Mouse (Mus musculus): ENCODE results near the gene Rnase12. TPM values are rescaled to one million over a fixed set of nuclear protein-coding genes. Genes with fewer than 3 reads are reported as not detected.

The Rnase12 gene
- polyA plus RNA-seq, 1 experiment from 2014 or later, result not detected

DNA sequence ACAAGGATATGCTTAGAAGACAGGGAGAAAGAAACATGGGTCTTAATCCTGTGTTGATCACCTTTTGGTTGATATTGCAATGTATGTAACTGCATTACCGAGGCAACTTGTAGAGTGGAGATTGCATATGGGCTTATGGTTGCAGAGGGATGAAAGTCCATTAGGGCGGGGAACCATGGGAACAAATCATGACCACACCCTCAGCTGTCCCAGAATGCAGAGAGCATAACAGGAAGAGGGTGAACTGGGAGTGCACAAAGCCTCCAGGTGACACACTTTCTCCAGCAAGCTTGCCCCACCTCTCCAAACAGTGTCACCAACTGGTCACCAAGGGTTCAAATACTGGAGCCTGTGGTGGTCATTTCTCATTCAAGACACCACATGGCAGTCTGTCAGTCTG is 23.6 kb upstream of the Rnase12 start:
- peaks cover 3% of the 10 kb centered on the region; the same call in 1 of the 2 replicates for H3K27me3 ChIP-seq (ENCODE audit: low read depth, poor library complexity, severe bottlenecking)
- DNase-seq (ENCODE audit: low spot score), result no peak
- no peaks in the 10 kb centered on the region for H3K9me3 ChIP-seq (replicated peaks)
- H3K4me3 ChIP-seq, result no peak overlapping the region
- peaks cover 11% of the 10 kb centered on the region; the same call in 1 of the 2 replicates for H3K4me1 ChIP-seq
- no peak overlapping the region for H3K27ac ChIP-seq
- no peaks in the 10 kb centered on the region for H3K36me3 ChIP-seq
- 87% methylated on average over 2 of the region's 2 CpGs for WGBS

DNA sequence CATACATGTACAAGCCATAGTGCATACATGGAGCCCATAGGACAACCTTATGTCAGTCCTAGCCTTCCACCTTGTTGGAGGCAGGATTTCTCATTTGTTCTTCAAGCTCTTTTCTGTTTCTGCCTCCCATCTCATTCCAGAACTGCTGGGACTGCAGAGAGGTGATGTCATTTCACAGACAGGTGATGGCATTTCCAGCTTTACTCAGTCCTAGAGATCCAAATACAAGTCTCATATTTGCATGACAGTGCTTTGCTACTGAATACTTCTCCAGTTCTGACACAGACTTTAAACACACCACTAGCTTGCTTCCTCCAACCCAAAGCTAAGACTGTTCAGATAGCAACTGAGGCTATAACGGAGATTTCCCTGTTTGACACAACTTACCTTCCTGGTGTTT is 21.7 kb upstream of the Rnase12 start:
- DNase-seq (ENCODE audit: low spot score), result no peak
- H3K27me3 ChIP-seq (ENCODE audit: low read depth, poor library complexity, severe bottlenecking), result peaks cover 3% of the 10 kb centered on the region; the same call in 1 of the 2 replicates
- no peak overlapping the region for H3K27ac ChIP-seq
- no peak overlapping the region for H3K4me3 ChIP-seq
- WGBS, result 82% methylated on average over 1 of the region's 1 CpGs
- peaks cover 11% of the 10 kb centered on the region; the same call in 1 of the 2 replicates for H3K4me1 ChIP-seq
- H3K36me3 ChIP-seq, result no peaks in the 10 kb centered on the region
- no peaks in the 10 kb centered on the region for H3K9me3 ChIP-seq (replicated peaks)

DNA sequence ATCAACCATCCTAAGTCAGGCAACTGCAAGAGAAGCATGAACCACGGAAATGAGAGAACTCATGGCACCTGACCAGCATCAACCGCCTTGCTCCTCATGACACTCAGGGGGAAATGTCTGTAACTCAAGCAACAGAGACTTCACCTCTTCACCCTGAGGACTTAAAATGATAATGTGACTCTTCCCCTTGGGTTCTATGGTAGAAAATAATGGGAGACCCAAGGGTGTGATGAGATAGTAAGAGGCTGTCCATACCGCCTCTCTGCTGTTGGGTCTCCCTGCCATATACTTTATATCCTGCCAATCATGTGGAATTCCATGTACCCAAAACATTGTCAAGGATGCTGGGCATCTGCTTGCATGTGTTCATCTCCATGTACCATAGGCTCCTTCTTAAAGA is 16.9 kb upstream of the Rnase12 start, which contains the start of gene Olfr750:
Gene Olfr750 (minus strand): TSS at position 101 of the 400 bp plus-strand sequence.
- Histone ChIP-seq H3K4me3 (no peak within 1 kb of the TSS), H3K36me3 (no peaks in the 10 kb centered on the region), H3K27me3 (ENCODE audit: low read depth, poor library complexity, severe bottlenecking) (no peaks in the 10 kb centered on the region), H3K27ac (no peak within 1 kb of the TSS), H3K9me3 (replicated peaks) (no peaks in the 10 kb centered on the region), H3K4me1 (no peaks in the 10 kb centered on the region)
- 83% methylated on average over 3 of the region's 3 CpGs for WGBS
- no peak for DNase-seq (ENCODE audit: low spot score)

GRCm38 (mm10) chr14:51069617-51070016 is 12.2 kb upstream of the Rnase12 start:
- Histone ChIP-seq H3K36me3 (no peaks in the 10 kb centered on the region), H3K9me3 (replicated peaks) (no peaks in the 10 kb centered on the region), H3K27me3 (ENCODE audit: low read depth, poor library complexity, severe bottlenecking) (no peaks in the 10 kb centered on the region), H3K4me1 (0 out of 2 replicates have a peak, but pooled peaks cover 5% of the 10 kb centered on the region), H3K4me3 (no peak overlapping the region), H3K27ac (no peak overlapping the region)
- WGBS, result 79% methylated on average over 2 of the region's 2 CpGs
- no peak for DNase-seq (ENCODE audit: low spot score)

GRCm38 (mm10) chr14:51068956-51069355 is 11.5 kb upstream of the Rnase12 start:
- Histone ChIP-seq H3K27ac (no peak overlapping the region), H3K4me3 (no peak overlapping the region), H3K9me3 (replicated peaks) (no peaks in the 10 kb centered on the region), H3K36me3 (no peaks in the 10 kb centered on the region), H3K4me1 (0 out of 2 replicates have a peak, but pooled peaks cover 5% of the 10 kb centered on the region), H3K27me3 (ENCODE audit: low read depth, poor library complexity, severe bottlenecking) (no peaks in the 10 kb centered on the region)
- no peak for DNase-seq (ENCODE audit: low spot score)
- WGBS, result 91% methylated on average over 5 of the region's 5 CpGs

GRCm38 (mm10) chr14:51060761-51061160 is 3.3 kb upstream of the Rnase12 start:
- Histone ChIP-seq H3K36me3 (no peaks in the 10 kb centered on the region), H3K27me3 (ENCODE audit: low read depth, poor library complexity, severe bottlenecking) (no peaks in the 10 kb centered on the region), H3K9me3 (replicated peaks) (no peaks in the 10 kb centered on the region), H3K27ac (no peak overlapping the region), H3K4me1 (peaks cover 4% of the 10 kb centered on the region; the same call in 1 of the 2 replicates), H3K4me3 (no peak overlapping the region)
- no peak for DNase-seq (ENCODE audit: low spot score)
- WGBS, result 87% methylated on average over 5 of the region's 5 CpGs

GRCm38 (mm10) chr14:51054243-51055237 is 2.9 kb downstream of the Rnase12 start:
- Histone ChIP-seq H3K27me3 (ENCODE audit: low read depth, poor library complexity, severe bottlenecking) (no peaks in the 10 kb centered on the region), H3K4me1 (peaks cover 4% of the 10 kb centered on the region; the same call in 1 of the 2 replicates), H3K4me3 (no peak overlapping the region), H3K27ac (no peak overlapping the region), H3K36me3 (no peaks in the 10 kb centered on the region), H3K9me3 (replicated peaks) (no peaks in the 10 kb centered on the region)
- 72% methylated on average over 13 of the region's 13 CpGs for WGBS
- no peak for DNase-seq (ENCODE audit: low spot score)

GRCm38 (mm10) chr14:51053176-51053575 is 4.3 kb downstream of the Rnase12 start:
- WGBS, result 68% methylated on average over 5 of the region's 5 CpGs
- DNase-seq (ENCODE audit: low spot score), result no peak
- no peak overlapping the region for H3K27ac ChIP-seq
- H3K4me3 ChIP-seq, result no peak overlapping the region
- H3K9me3 ChIP-seq (replicated peaks), result no peaks in the 10 kb centered on the region
- H3K36me3 ChIP-seq, result no peaks in the 10 kb centered on the region
- H3K4me1 ChIP-seq, result peaks cover 4% of the 10 kb centered on the region; the same call in 1 of the 2 replicates
- no peaks in the 10 kb centered on the region for H3K27me3 ChIP-seq (ENCODE audit: low read depth, poor library complexity, severe bottlenecking)

- H3K27me3 ChIP-seq (ENCODE audit: low read depth, poor library complexity, severe bottlenecking), result no peaks in the 10 kb centered on the region
Measured at GRCm38 (mm10) chr14:51051941-51052340, 5.5 kb downstream of the Rnase12 start.

GRCm38 (mm10) chr14:51050063-51050462 is 7.4 kb downstream of the Rnase12 start, which contains the start of gene Rnase11:
TSS of gene Rnase11 (minus strand) at chr14:51050163.
- Histone ChIP-seq H3K36me3 (no peaks in the 10 kb centered on the region), H3K9me3 (replicated peaks) (no peaks in the 10 kb centered on the region), H3K27ac (no peak within 1 kb of the TSS), H3K4me1 (no peaks in the 10 kb centered on the region), H3K4me3 (no peak within 1 kb of the TSS), H3K27me3 (ENCODE audit: low read depth, poor library complexity, severe bottlenecking) (no peaks in the 10 kb centered on the region)
- DNase-seq (ENCODE audit: low spot score), result no peak
- WGBS, result 77% methylated on average over 2 of the region's 2 CpGs

More at GRCm38 (mm10) chr14:51051941-51052340, 5.5 kb downstream of the Rnase12 start:
- no peak overlapping the region for H3K27ac ChIP-seq
- no peak for DNase-seq (ENCODE audit: low spot score)
- 70% methylated on average over 5 of the region's 5 CpGs for WGBS
- H3K4me3 ChIP-seq, result no peak overlapping the region
- H3K9me3 ChIP-seq (replicated peaks), result no peaks in the 10 kb centered on the region
- no peaks in the 10 kb centered on the region for H3K36me3 ChIP-seq
- H3K4me1 ChIP-seq, result no peaks in the 10 kb centered on the region

GRCm38 (mm10) chr14:51047846-51048245 is 9.6 kb downstream of the Rnase12 start:
- Histone ChIP-seq H3K36me3 (no peaks in the 10 kb centered on the region), H3K4me3 (no peak overlapping the region), H3K27me3 (ENCODE audit: low read depth, poor library complexity, severe bottlenecking) (no peaks in the 10 kb centered on the region), H3K9me3 (replicated peaks) (no peaks in the 10 kb centered on the region), H3K4me1 (no peaks in the 10 kb centered on the region), H3K27ac (no peak overlapping the region)
- 66% methylated on average over 5 of the region's 5 CpGs for WGBS
- no peak for DNase-seq (ENCODE audit: low spot score)

DNA sequence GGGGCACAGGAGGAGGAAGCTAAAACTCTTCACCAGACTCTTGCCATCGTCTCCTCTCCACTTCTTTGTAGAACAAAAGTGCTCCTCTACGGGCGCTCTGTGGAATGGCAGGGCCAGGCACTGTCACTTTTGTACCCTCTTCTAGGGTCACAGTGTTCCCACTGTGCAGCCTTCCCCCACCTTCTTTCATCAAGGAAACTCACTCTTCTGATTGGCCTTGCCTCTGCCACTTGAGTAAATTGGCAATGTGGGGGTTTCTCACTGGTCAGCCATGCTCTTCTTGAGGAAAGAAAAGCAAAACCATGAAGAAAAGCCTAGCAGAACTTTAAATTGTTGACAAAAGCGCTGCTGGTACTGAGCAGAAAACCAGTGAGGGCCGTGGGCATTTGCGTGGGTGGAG is 15.7 kb downstream of the Rnase12 start, which contains the start of gene Rnase9:
Gene Rnase9 (minus strand): TSS at position 101 of the 400 bp plus-strand sequence.
- H3K4me3 ChIP-seq, result no peak within 1 kb of the TSS
- H3K4me1 ChIP-seq, result no peaks in the 10 kb centered on the region
- H3K27ac ChIP-seq, result no peak within 1 kb of the TSS
- 77% methylated on average over 6 of the region's 6 CpGs for WGBS
- no peaks in the 10 kb centered on the region for H3K36me3 ChIP-seq
- no peaks in the 10 kb centered on the region for H3K27me3 ChIP-seq (ENCODE audit: low read depth, poor library complexity, severe bottlenecking)
- DNase-seq (ENCODE audit: low spot score), result no peak
- H3K9me3 ChIP-seq (replicated peaks), result no peaks in the 10 kb centered on the region

DNA sequence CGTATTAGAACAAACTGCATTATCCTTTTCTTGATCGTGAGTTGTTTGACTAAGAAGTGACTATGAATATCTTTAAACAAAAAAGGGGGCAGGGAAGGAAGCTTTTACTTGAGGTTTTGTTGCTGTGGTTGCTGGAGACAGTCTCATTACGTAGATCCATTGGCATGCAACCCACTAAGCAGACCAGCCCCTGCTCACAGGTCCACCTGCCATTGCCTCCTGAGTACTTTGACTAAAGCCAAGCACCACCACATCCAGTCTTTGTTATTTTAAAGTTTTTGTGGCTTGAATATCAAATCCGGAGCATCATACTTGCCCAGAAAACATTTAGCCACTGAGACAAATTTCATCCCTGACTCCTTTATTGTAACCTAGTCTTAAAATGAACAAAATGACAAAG is 21.2 kb downstream of the Rnase12 start:
- no peaks in the 10 kb centered on the region for H3K36me3 ChIP-seq
- no peaks in the 10 kb centered on the region for H3K9me3 ChIP-seq (replicated peaks)
- no peak overlapping the region for H3K27ac ChIP-seq
- no peak overlapping the region for H3K4me3 ChIP-seq
- no peaks in the 10 kb centered on the region for H3K27me3 ChIP-seq (ENCODE audit: low read depth, poor library complexity, severe bottlenecking)
- H3K4me1 ChIP-seq, result no peaks in the 10 kb centered on the region
- no peak for DNase-seq (ENCODE audit: low spot score)
- 85% methylated on average over 4 of the region's 4 CpGs for WGBS

Measured in limb, embryonic 10.5 days (tissue).